Mouse (Mus musculus): ENCODE data around the gene Sh3rf3. TPM values are rescaled to one million over a fixed set of nuclear protein-coding genes. Genes with fewer than 3 reads are reported as not detected.

Gene Sh3rf3
- polyA plus RNA-seq, 1 experiment from 2014 or later, result 0.24 TPM

GRCm38 (mm10) chr10:58905253-58905652 is 92.1 kb downstream of the Sh3rf3 start:
- Histone ChIP-seq H3K9me3 (replicated peaks) (no peaks in the 10 kb centered on the region), H3K27ac (no peak overlapping the region), H3K27me3 (ENCODE audit: low read depth, poor library complexity, severe bottlenecking) (no peaks in the 10 kb centered on the region), H3K36me3 (no peaks in the 10 kb centered on the region), H3K4me1 (0 out of 2 replicates have a peak, but pooled peaks cover 4% of the 10 kb centered on the region), H3K4me3 (no peak overlapping the region)
- DNase-seq (ENCODE audit: low spot score), result no peak
- 37% methylated on average over 6 of the region's 6 CpGs for WGBS

- Histone ChIP-seq H3K27ac (no peak overlapping the region), H3K9me3 (replicated peaks) (no peaks in the 10 kb centered on the region), H3K4me1 (0 out of 2 replicates have a peak, but pooled peaks cover 4% of the 10 kb centered on the region), H3K4me3 (no peak overlapping the region), H3K27me3 (ENCODE audit: low read depth, poor library complexity, severe bottlenecking) (no peaks in the 10 kb centered on the region), H3K36me3 (no peaks in the 10 kb centered on the region)
- DNase-seq (ENCODE audit: low spot score), result no peak
- 91% methylated on average over 5 of the region's 5 CpGs for WGBS
These were observed 93.9 kb downstream of the Sh3rf3 start for GRCm38 (mm10) chr10:58907001-58907443.

- H3K4me3 ChIP-seq, result no peak overlapping the region
- no peak overlapping the region for H3K27ac ChIP-seq
- no peaks in the 10 kb centered on the region for H3K9me3 ChIP-seq (replicated peaks)
- H3K36me3 ChIP-seq, result no peaks in the 10 kb centered on the region
- no peak for DNase-seq (ENCODE audit: low spot score)
- whole genome bisulfite sequencing, result 87% methylated on average over 8 of the region's 8 CpGs
- no peaks in the 10 kb centered on the region for H3K27me3 ChIP-seq (ENCODE audit: low read depth, poor library complexity, severe bottlenecking)
- 0 out of 2 replicates have a peak, but pooled peaks cover 4% of the 10 kb centered on the region for H3K4me1 ChIP-seq
These were observed 95.3 kb downstream of the Sh3rf3 start for GRCm38 (mm10) chr10:58908451-58908850.

- 89% methylated on average over 8 of the region's 8 CpGs for WGBS
- no peaks in the 10 kb centered on the region for H3K9me3 ChIP-seq (replicated peaks)
- no peak overlapping the region for H3K4me3 ChIP-seq
- no peak for DNase-seq (ENCODE audit: low spot score)
- H3K36me3 ChIP-seq, result no peaks in the 10 kb centered on the region
- H3K27ac ChIP-seq, result 0 out of 2 replicates have a peak overlapping the region, but pooled peaks have one; percentile 14
- no peaks in the 10 kb centered on the region for H3K4me1 ChIP-seq
- no peaks in the 10 kb centered on the region for H3K27me3 ChIP-seq (ENCODE audit: low read depth, poor library complexity, severe bottlenecking)
These were observed 102.4 kb downstream of the Sh3rf3 start for GRCm38 (mm10) chr10:58915301-58916245.

- DNase-seq (ENCODE audit: low spot score), result no peak
- 90% methylated on average over 8 of the region's 8 CpGs for WGBS
- Histone ChIP-seq H3K9me3 (replicated peaks) (no peaks in the 10 kb centered on the region), H3K4me3 (no peak overlapping the region), H3K27ac (no peak overlapping the region), H3K36me3 (no peaks in the 10 kb centered on the region), H3K4me1 (no peaks in the 10 kb centered on the region), H3K27me3 (ENCODE audit: low read depth, poor library complexity, severe bottlenecking) (no peaks in the 10 kb centered on the region)
These were observed 108.6 kb downstream of the Sh3rf3 start for GRCm38 (mm10) chr10:58921643-58922188.

GRCm38 (mm10) chr10:58922216-58922829 is 109.2 kb downstream of the Sh3rf3 start:
- Histone ChIP-seq H3K4me3 (no peak overlapping the region), H3K36me3 (no peaks in the 10 kb centered on the region), H3K27ac (no peak overlapping the region), H3K4me1 (no peaks in the 10 kb centered on the region), H3K27me3 (ENCODE audit: low read depth, poor library complexity, severe bottlenecking) (no peaks in the 10 kb centered on the region), H3K9me3 (replicated peaks) (no peaks in the 10 kb centered on the region)
- no peak for DNase-seq (ENCODE audit: low spot score)
- WGBS, result 89% methylated on average over 6 of the region's 6 CpGs

GRCm38 (mm10) chr10:58922993-58923392 is 109.8 kb downstream of the Sh3rf3 start:
- no peaks in the 10 kb centered on the region for H3K9me3 ChIP-seq (replicated peaks)
- H3K36me3 ChIP-seq, result no peaks in the 10 kb centered on the region
- no peaks in the 10 kb centered on the region for H3K27me3 ChIP-seq (ENCODE audit: low read depth, poor library complexity, severe bottlenecking)
- no peak overlapping the region for H3K4me3 ChIP-seq
- whole genome bisulfite sequencing, result 81% methylated on average over 2 of the region's 2 CpGs
- no peak overlapping the region for H3K27ac ChIP-seq
- no peak for DNase-seq (ENCODE audit: low spot score)
- H3K4me1 ChIP-seq, result no peaks in the 10 kb centered on the region

- Histone ChIP-seq H3K27ac (no peak overlapping the region), H3K27me3 (ENCODE audit: low read depth, poor library complexity, severe bottlenecking) (no peaks in the 10 kb centered on the region), H3K4me3 (no peak overlapping the region), H3K9me3 (replicated peaks) (no peaks in the 10 kb centered on the region), H3K36me3 (no peaks in the 10 kb centered on the region), H3K4me1 (0 out of 2 replicates have a peak, but pooled peaks cover 3% of the 10 kb centered on the region)
- no peak for DNase-seq (ENCODE audit: low spot score)
- WGBS, result 86% methylated on average over 5 of the region's 5 CpGs
These were observed 113.4 kb downstream of the Sh3rf3 start for GRCm38 (mm10) chr10:58926578-58926977.

- Histone ChIP-seq H3K4me3 (no peak overlapping the region), H3K9me3 (replicated peaks) (no peaks in the 10 kb centered on the region), H3K27ac (no peak overlapping the region), H3K27me3 (ENCODE audit: low read depth, poor library complexity, severe bottlenecking) (no peaks in the 10 kb centered on the region), H3K4me1 (peaks cover 14% of the 10 kb centered on the region), H3K36me3 (no peaks in the 10 kb centered on the region)
- WGBS, result 67% methylated on average over 5 of the region's 5 CpGs
- DNase-seq (ENCODE audit: low spot score), result no peak
These were observed 115.8 kb downstream of the Sh3rf3 start for GRCm38 (mm10) chr10:58928952-58929442.

GRCm38 (mm10) chr10:58932151-58932773 is 119.1 kb downstream of the Sh3rf3 start:
- H3K4me3 ChIP-seq, result peak overlapping the region; percentile 20; the same call in 1 of the 2 replicates
- H3K4me1 ChIP-seq, result peaks cover 14% of the 10 kb centered on the region
- DNase-seq (ENCODE audit: low spot score), result peak; percentile 45
- no peaks in the 10 kb centered on the region for H3K9me3 ChIP-seq (replicated peaks)
- H3K27me3 ChIP-seq (ENCODE audit: low read depth, poor library complexity, severe bottlenecking), result no peaks in the 10 kb centered on the region
- H3K27ac ChIP-seq, result no peak overlapping the region
- no peaks in the 10 kb centered on the region for H3K36me3 ChIP-seq
- WGBS, result 56% methylated on average over 22 of the region's 22 CpGs

GRCm38 (mm10) chr10:58935606-58936005 is 122.4 kb downstream of the Sh3rf3 start:
- Histone ChIP-seq H3K27ac (no peak overlapping the region), H3K4me1 (peaks cover 11% of the 10 kb centered on the region), H3K4me3 (no peak overlapping the region), H3K27me3 (ENCODE audit: low read depth, poor library complexity, severe bottlenecking) (no peaks in the 10 kb centered on the region), H3K9me3 (replicated peaks) (no peaks in the 10 kb centered on the region), H3K36me3 (no peaks in the 10 kb centered on the region)
- DNase-seq (ENCODE audit: low spot score), result no peak
- 86% methylated on average over 6 of the region's 6 CpGs for WGBS

- WGBS, result 90% methylated on average over 9 of the region's 9 CpGs
- H3K36me3 ChIP-seq, result no peaks in the 10 kb centered on the region
- DNase-seq (ENCODE audit: low spot score), result no peak
These were observed 123.3 kb downstream of the Sh3rf3 start for GRCm38 (mm10) chr10:58936441-58936860.

More at GRCm38 (mm10) chr10:58936441-58936860, 123.3 kb downstream of the Sh3rf3 start:
- no peak overlapping the region for H3K4me3 ChIP-seq
- H3K27ac ChIP-seq, result no peak overlapping the region
- peaks cover 11% of the 10 kb centered on the region for H3K4me1 ChIP-seq
- H3K9me3 ChIP-seq (replicated peaks), result no peaks in the 10 kb centered on the region
- H3K27me3 ChIP-seq (ENCODE audit: low read depth, poor library complexity, severe bottlenecking), result no peaks in the 10 kb centered on the region

Data from limb, embryonic 10.5 days (tissue).